ENCODE assay signal across 12 mouse cellular contexts in the genomic region with DNA sequence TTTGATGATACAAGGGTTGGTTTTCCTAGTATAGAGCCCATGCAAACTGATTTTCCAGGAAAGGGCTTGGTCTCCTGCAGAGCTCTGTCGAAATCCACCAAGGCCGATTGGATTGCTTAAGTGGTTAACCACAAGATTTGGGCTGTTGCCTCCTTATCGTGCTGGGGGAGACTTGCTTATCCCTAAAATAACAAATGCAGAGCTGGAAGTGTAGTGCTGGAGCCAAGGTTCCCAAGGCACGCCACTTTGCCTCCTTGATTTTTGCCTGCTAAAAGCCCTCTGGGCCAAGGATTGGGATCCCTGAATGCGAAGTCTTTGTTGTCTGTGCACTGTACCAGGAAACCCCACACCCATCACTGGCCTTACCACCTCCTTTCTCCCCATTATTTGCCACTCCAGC. TPM values are rescaled to one million over a fixed set of nuclear protein-coding genes. Genes with fewer than 3 reads are reported as not detected.
DNase-seq lines count a peak whose midpoint lies in the region; ATAC-seq and TF ChIP-seq lines count a peak whose summit lies in the region.
"Had no signal": no experiment of that assay in that cellular context is flagged by ENCODE, and none has a peak within 500 bp of the region (broad histone marks: within the 10 kb centered on the region; RNA-seq: fewer than 3 reads in every experiment).

No protein-coding gene starts in this region.

- ATAC-seq in embryonic facial prominence, embryonic 14.5 days (ENCODE audit: low read depth), result peak; percentile 48
- peak; percentile 42; the same call in 1 of the 2 replicates for ATAC-seq in heart, embryonic 14.5 days (ENCODE audit: insufficient number of reproducible peaks, insufficient read depth, low FRiP score, low read depth)
- ATAC-seq in forebrain, embryonic 12.5 days (ENCODE audit: low FRiP score), result no peak
- ATAC-seq: midbrain, embryonic 15.5 days had no signal

- no peak overlapping the region for H3K27ac ChIP-seq in kidney, adult 2 months (ENCODE audit: insufficient read depth, low read depth, low read length)
- no peak overlapping the region for H3K27ac ChIP-seq in embryonic facial prominence, embryonic 14.5 days (replicated peaks; ENCODE audit: low read depth, low read length)
- H3K27ac ChIP-seq in heart, embryonic 14.5 days (replicated peaks in 1 of 2; ENCODE audit: control insufficient read depth in 1 of 2, insufficient read depth in 1 of 2, low read depth in 2 of 2, low read length in 2 of 2), result peak overlapping the region; percentile 48 to 72
- no peak overlapping the region for H3K27ac ChIP-seq in forebrain, embryonic 12.5 days
- H3K27ac ChIP-seq: midbrain, embryonic 15.5 days; stomach, embryonic 15.5 days had no signal

- H3K9ac ChIP-seq in embryonic facial prominence, embryonic 14.5 days (ENCODE audit: low read depth, low read length), result no peak overlapping the region
- H3K9ac ChIP-seq in heart, embryonic 14.5 days (ENCODE audit: low read length), result no peak overlapping the region
- H3K9ac ChIP-seq in forebrain, embryonic 12.5 days, result no peak overlapping the region
- H3K9ac ChIP-seq: midbrain, embryonic 15.5 days; stomach, embryonic 15.5 days had no signal

- no peak for TF ChIP-seq CTCF in kidney, adult 2 months (conservative IDR thresholded peaks at IDR 0.05; ENCODE audit: insufficient read depth, insufficient read length, low read depth, low read length)

- no peaks in the 10 kb centered on the region for H3K9me3 ChIP-seq in embryonic facial prominence, embryonic 14.5 days (ENCODE audit: control insufficient read depth, low read length)
- H3K9me3 ChIP-seq in heart, embryonic 14.5 days (ENCODE audit: control insufficient read depth, low read length), result no peaks in the 10 kb centered on the region
- H3K9me3 ChIP-seq in forebrain, embryonic 12.5 days, result no peaks in the 10 kb centered on the region
- H3K9me3 ChIP-seq: midbrain, embryonic 15.5 days; stomach, embryonic 15.5 days had no signal

- TF ChIP-seq POLR2A in kidney, adult 2 months (IDR thresholded peaks at IDR 0.05; ENCODE audit: low read depth, low read length), result no peak

- H3K4me2 ChIP-seq in embryonic facial prominence, embryonic 14.5 days (ENCODE audit: low read depth, low read length), result no peak overlapping the region
- no peak overlapping the region for H3K4me2 ChIP-seq in heart, embryonic 14.5 days (ENCODE audit: low read length)
- H3K4me2 ChIP-seq in forebrain, embryonic 12.5 days, result no peak overlapping the region
- H3K4me2 ChIP-seq: midbrain, embryonic 15.5 days; stomach, embryonic 15.5 days had no signal

- H3K36me3 ChIP-seq in kidney, adult 2 months (ENCODE audit: control insufficient read depth, insufficient read depth, low read length), result no peaks in the 10 kb centered on the region
- H3K36me3 ChIP-seq in embryonic facial prominence, embryonic 14.5 days (ENCODE audit: control insufficient read depth, insufficient read depth, low read length), result no peaks in the 10 kb centered on the region
- H3K36me3 ChIP-seq in heart, embryonic 14.5 days (ENCODE audit: control insufficient read depth, insufficient read depth, low read length), result no peaks in the 10 kb centered on the region
- no peaks in the 10 kb centered on the region for H3K36me3 ChIP-seq in forebrain, embryonic 12.5 days (replicated peaks)
- H3K36me3 ChIP-seq: midbrain, embryonic 15.5 days; stomach, embryonic 15.5 days had no signal

- H3K27me3 ChIP-seq in kidney, adult 2 months (replicated peaks; ENCODE audit: control insufficient read depth, insufficient read depth, low read length), result no peaks in the 10 kb centered on the region
- H3K27me3 ChIP-seq in embryonic facial prominence, embryonic 14.5 days (replicated peaks; ENCODE audit: control insufficient read depth, insufficient read depth, low read length), result no peaks in the 10 kb centered on the region
- no peaks in the 10 kb centered on the region for H3K27me3 ChIP-seq in heart, embryonic 14.5 days (ENCODE audit: control insufficient read depth, insufficient read depth, low read length)
- no peaks in the 10 kb centered on the region for H3K27me3 ChIP-seq in forebrain, embryonic 12.5 days
- H3K27me3 ChIP-seq: midbrain, embryonic 15.5 days; stomach, embryonic 15.5 days had no signal

- no peak overlapping the region for H3K4me3 ChIP-seq in kidney, adult 2 months (ENCODE audit: insufficient read depth, low read depth, low read length)
- no peak overlapping the region for H3K4me3 ChIP-seq in embryonic facial prominence, embryonic 14.5 days (ENCODE audit: low read depth, low read length)
- H3K4me3 ChIP-seq in heart, embryonic 14.5 days (ENCODE audit: control insufficient read depth in 1 of 2, insufficient read depth in 1 of 2, low read depth in 1 of 2, low read length in 2 of 2), result no peak overlapping the region
- no peak overlapping the region for H3K4me3 ChIP-seq in forebrain, embryonic 12.5 days (replicated peaks)
- H3K4me3 ChIP-seq: midbrain, embryonic 15.5 days; stomach, embryonic 15.5 days had no signal

- DNase-seq in kidney, adult 2 months, result peak; percentile 42
- no peak for DNase-seq in kidney, adult 11 months
- peak; percentile 88 for DNase-seq in embryonic facial prominence, embryonic 14.5 days (ENCODE audit: low spot score)
- DNase-seq in lung, postnatal 36 days, result peak; percentile 79
- DNase-seq in right cerebral cortex, postnatal 10 days (ENCODE audit: low spot score in 2 of 2), result no peak
- no peak for DNase-seq in urinary bladder, adult 2 months (ENCODE audit: low spot score)
- DNase-seq: cerebellum, adult 18-20 months; kidney, postnatal 14 days had no signal

- WGBS in kidney, adult 2 months, result 64% methylated on average over 5 of the region's 5 CpGs
- 21% methylated on average over 5 of the region's 5 CpGs for WGBS in embryonic facial prominence, embryonic 14.5 days
- 28% methylated on average over 5 of the region's 5 CpGs for WGBS in heart, embryonic 14.5 days
- 74% methylated on average over 5 of the region's 5 CpGs for WGBS in forebrain, embryonic 12.5 days

- no peaks in the 10 kb centered on the region for H3K4me1 ChIP-seq in kidney, adult 2 months (ENCODE audit: control insufficient read depth, insufficient read depth, low read length)
- H3K4me1 ChIP-seq in embryonic facial prominence, embryonic 14.5 days (ENCODE audit: control insufficient read depth, insufficient read depth, low read length), result peaks cover 24% of the 10 kb centered on the region
- peaks cover 10 to 17% of the 10 kb centered on the region in 2 experiments for H3K4me1 ChIP-seq in heart, embryonic 14.5 days (ENCODE audit: control insufficient read depth in 2 of 2, insufficient read depth in 2 of 2, low read length in 2 of 2)
- H3K4me1 ChIP-seq in forebrain, embryonic 12.5 days, result peaks cover 12% of the 10 kb centered on the region

RNA-seq across cellular contexts. Expression of gene Tmem178, which starts 52.8 kb away (rescaled TPM):
- 19.9 and 25.9 TPM in 2 replicates for polyA plus RNA-seq in kidney, adult 2 months (2012; rRNA removed)
- polyA plus RNA-seq in embryonic facial prominence, embryonic 14.5 days (2014; fragmentation: Nextera tagmentation; extraction: Ambion mirVana), result 4.5 and 6.4 TPM in 2 replicates
- polyA plus RNA-seq in heart, embryonic 14.5 days (2014; fragmentation: Nextera tagmentation; extraction: Ambion mirVana), result 6.1 and 7.0 TPM in 2 replicates
- polyA plus RNA-seq in forebrain, embryonic 12.5 days (2016; fragmentation: Nextera tagmentation; extraction: Ambion mirVana), result 23.9 and 24.1 TPM in 2 replicates
- polyA plus RNA-seq in urinary bladder, adult 2 months (2012; rRNA removed), result 0.62 and 0.90 TPM in 2 replicates

Comparison
In these comparisons a context has a peak if more than half of its experiments do, and no peak if none do; other contexts are left out.
1. DNase-seq: peak in kidney, adult 2 months (single experiment), embryonic facial prominence, embryonic 14.5 days (single experiment) and lung, postnatal 36 days (single experiment); none in kidney, adult 11 months (single experiment), right cerebral cortex, postnatal 10 days (0 of 2) and urinary bladder, adult 2 months (single experiment).
2. H3K27ac ChIP-seq: peak in heart, embryonic 14.5 days (2 of 2); none in kidney, adult 2 months (single experiment), embryonic facial prominence, embryonic 14.5 days (single experiment) and forebrain, embryonic 12.5 days (single experiment).